Mouse (Mus musculus) testis, adult 2 months (tissue): ENCODE results near the gene Rgs7. TPM values are rescaled to one million over a fixed set of nuclear protein-coding genes. Genes with fewer than 3 reads are reported as not detected.

Source experiments
- H3K27ac ChIP-seq: fragments of 200-500 bp; 2 replicates; pipeline ENCODE4 v1.5.1; 2012; ENCODE audit warnings: low read depth, low read length; ENCODE audit not compliant: control insufficient read depth, insufficient read depth
- H3K27me3 ChIP-seq: fragments of 200-500 bp; 2 replicates; pipeline ENCODE4 v1.6.1; 2012; ENCODE audit warnings: mild to moderate bottlenecking, low read length, moderate library complexity; ENCODE audit not compliant: control insufficient read depth, insufficient read depth
- H3K36me3 ChIP-seq: fragments of 200-500 bp; 2 replicates; pipeline ENCODE4 v1.6.1; 2012; ENCODE audit warnings: mild to moderate bottlenecking, low read length; ENCODE audit not compliant: control insufficient read depth, insufficient read depth
- H3K4me1 ChIP-seq: fragments of 200-500 bp; 2 replicates; pipeline ENCODE4 v1.6.1; 2012; ENCODE audit warnings: low read length; ENCODE audit not compliant: control insufficient read depth, insufficient read depth
- H3K4me3 ChIP-seq: fragments of 200-500 bp; 2 replicates; pipeline ENCODE4 v1.5.1; 2012; ENCODE audit warnings: low read depth, mild to moderate bottlenecking, low read length, moderate library complexity, mixed read lengths; ENCODE audit not compliant: control insufficient read depth
- CTCF ChIP-seq: fragments of 200-500 bp; IDR thresholded peaks from 2 replicates; pipeline ENCODE4 v1.5.1; 2012; ENCODE audit warnings: low read depth, mild to moderate bottlenecking, inconsistent platforms, low read length, moderate library complexity; ENCODE audit not compliant: control insufficient read depth, insufficient read depth, insufficient replicate concordance
- POLR2A ChIP-seq: fragments of 200-500 bp; IDR thresholded peaks from 2 replicates; pipeline ENCODE4 v1.6.1; 2012; ENCODE audit warnings: low read depth, mild to moderate bottlenecking, inconsistent platforms, low read length, moderate library complexity; ENCODE audit not compliant: control insufficient read depth
- polyA plus RNA-seq: library from polyadenylated mRNA; depleted of rRNA; stranded (reverse); fragments of >200 nt; gene quantifications from 2 replicates; pipeline ENCODE4 v1.2.3, GENCODE M21; 2012

The Rgs7 gene
- polyA plus RNA-seq, 1 experiment, result 0.15 TPM

DNA sequence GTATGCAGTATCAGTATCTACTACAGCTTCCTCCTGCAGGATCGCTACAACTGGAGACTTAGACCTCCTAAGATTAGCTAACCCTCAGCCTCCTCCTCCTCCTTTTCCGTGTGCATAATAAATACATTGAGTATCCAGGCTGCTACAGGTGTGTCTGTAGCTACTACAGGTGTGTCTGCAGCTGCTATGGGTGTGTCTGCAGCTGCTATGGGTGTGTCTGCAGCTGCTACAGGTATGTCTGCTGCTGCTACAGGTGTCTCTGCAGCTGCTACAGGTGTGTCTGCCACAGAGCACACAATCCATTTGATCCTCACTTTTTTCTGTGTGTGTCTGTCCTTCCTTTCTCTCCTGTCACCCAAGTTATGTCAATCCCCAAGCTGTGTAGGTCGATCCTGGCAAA, 19.9 kb upstream of the Rgs7 start:
- H3K4me1 ChIP-seq, result no peaks in the 10 kb centered on the region
- no peak for TF ChIP-seq POLR2A
- no peak for TF ChIP-seq CTCF
- no peak overlapping the region for H3K4me3 ChIP-seq
- H3K27ac ChIP-seq, result no peak overlapping the region
- no peaks in the 10 kb centered on the region for H3K27me3 ChIP-seq
- H3K36me3 ChIP-seq, result no peaks in the 10 kb centered on the region

DNA sequence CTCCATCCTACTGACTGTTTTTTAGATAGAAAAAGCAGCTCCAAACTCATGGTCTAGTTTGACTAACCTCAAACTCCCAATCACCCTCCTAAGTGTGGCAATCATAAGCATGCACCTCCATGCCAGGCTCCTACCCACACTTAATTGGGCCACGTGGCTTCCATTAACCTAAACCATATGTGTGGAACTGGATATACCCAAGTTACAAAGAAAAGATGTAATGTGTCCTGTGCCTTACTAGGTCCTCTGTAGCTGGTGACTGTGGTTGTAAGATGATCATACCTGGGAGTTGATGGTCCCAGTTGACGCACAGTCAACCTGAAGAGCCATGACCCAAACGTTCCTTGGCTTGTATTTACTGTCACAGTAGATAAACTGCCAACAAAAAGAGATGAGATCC, 17.7 kb upstream of the Rgs7 start:
- no peak for TF ChIP-seq POLR2A
- no peak overlapping the region for H3K27ac ChIP-seq
- H3K4me1 ChIP-seq, result no peaks in the 10 kb centered on the region
- no peaks in the 10 kb centered on the region for H3K27me3 ChIP-seq
- no peaks in the 10 kb centered on the region for H3K36me3 ChIP-seq
- no peak overlapping the region for H3K4me3 ChIP-seq

DNA sequence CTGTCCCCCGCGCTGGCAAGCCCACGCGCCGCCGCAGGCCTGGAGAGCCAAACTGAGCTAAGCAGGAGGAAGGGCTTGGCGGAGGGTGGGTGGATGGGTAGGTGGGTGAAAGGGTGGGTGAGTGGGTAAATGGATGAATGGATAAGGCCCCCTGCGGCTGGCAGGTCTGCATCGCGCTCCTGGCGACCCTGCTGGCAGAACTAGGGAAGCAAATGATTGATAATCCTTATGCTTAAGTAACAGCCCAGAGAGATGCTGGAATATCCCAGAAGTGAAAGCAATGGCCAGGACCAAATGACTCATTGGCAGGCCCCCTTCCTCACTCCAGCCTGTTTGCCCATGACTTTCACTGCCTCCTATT, 363 bp upstream of the Rgs7 start:
- Histone ChIP-seq H3K36me3 (no peaks in the 10 kb centered on the region), H3K27me3 (no peaks in the 10 kb centered on the region), H3K4me3 (peak overlapping the region; percentile 35), H3K4me1 (peaks cover 10% of the 10 kb centered on the region), H3K27ac (no peak overlapping the region)
- TF ChIP-seq POLR2A (no peak), CTCF (no peak)

- peaks cover 10% of the 10 kb centered on the region for H3K4me1 ChIP-seq
- no peak for TF ChIP-seq POLR2A
- TF ChIP-seq CTCF, result no peak
- H3K27ac ChIP-seq, result no peak overlapping the region
- H3K4me3 ChIP-seq, result no peak overlapping the region
- H3K36me3 ChIP-seq, result no peaks in the 10 kb centered on the region
- H3K27me3 ChIP-seq, result no peaks in the 10 kb centered on the region
Measured at GRCm38 (mm10) chr1:175491511-175491860, 814 bp downstream of the Rgs7 start.

DNA sequence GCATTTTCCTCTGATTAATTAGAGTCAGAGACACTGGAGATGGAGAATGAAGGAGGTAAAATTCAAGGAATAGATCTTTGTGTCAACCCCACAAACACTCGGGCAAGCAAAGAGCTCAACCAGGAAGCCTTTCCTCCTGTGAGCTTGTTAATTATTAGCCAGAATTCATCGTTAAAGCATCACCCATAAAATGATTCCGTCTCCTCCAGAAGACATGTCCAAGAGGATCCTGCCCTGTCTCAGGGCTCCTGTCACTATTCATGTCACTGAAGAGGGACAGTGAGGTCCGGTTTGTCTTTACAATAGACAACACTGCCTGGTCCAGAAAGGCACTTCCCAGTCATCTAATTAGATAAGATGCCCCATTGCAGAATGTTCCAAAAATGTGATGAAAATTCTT, 7.2 kb downstream of the Rgs7 start:
- Histone ChIP-seq H3K4me1 (no peaks in the 10 kb centered on the region), H3K27ac (no peak overlapping the region), H3K27me3 (no peaks in the 10 kb centered on the region), H3K4me3 (no peak overlapping the region), H3K36me3 (no peaks in the 10 kb centered on the region)
- TF ChIP-seq POLR2A, result no peak
- no peak for TF ChIP-seq CTCF

DNA sequence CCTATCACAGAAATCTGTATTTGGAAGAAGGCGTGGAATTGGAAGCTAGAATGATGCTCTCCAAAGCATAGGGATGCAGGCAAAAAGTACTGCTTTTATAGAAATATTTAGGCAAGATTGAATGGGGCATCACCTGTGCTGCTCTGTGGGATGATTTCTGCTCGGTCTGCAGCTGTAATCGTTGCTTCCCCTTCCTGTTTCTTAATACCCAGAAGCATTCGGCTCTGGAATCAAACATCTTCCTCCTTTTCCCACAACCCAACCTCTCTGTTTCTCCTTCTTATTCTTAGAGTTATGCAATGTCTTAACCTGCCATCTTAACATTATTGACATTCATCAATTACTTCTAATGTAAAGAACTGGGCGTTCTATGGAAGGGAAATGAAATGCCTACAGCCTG, 19.2 kb downstream of the Rgs7 start:
- H3K27ac ChIP-seq, result no peak overlapping the region
- no peaks in the 10 kb centered on the region for H3K27me3 ChIP-seq
- no peaks in the 10 kb centered on the region for H3K4me1 ChIP-seq
- TF ChIP-seq CTCF, result no peak
- TF ChIP-seq POLR2A, result no peak
- no peak overlapping the region for H3K4me3 ChIP-seq
- H3K36me3 ChIP-seq, result no peaks in the 10 kb centered on the region

DNA sequence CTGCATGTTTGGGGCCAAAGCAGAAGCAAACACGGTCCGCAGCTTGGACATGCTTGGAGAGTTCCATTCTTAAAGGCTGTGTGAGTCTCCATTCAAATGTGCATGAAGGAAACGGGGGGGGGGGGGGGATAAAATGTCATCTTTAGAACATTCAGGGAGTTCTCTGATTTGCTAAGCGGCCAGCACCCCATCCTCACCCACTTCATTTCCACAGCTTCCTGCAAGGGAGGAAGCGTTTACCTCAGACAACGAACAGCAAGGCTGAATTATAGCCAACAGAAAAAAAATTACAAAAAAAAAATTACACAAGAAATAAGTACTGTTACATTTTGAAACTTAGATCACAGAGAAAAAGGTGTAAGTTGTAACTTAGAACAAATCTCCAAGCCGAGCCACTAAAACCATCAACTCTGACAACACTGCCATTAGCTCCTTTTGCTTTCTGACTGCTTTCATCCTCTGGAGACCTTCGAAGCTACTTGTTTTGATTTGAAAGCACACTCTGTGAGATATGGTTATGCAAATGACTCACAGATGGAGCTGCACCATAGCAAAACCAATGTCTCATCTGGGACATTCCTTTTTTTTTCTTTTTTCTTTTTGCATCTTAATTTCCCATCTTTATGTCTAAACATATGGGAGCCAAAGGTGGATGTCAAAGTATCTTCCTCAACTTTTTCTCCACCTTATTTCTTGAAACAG, 23.1 kb downstream of the Rgs7 start:
- TF ChIP-seq POLR2A (no peak), CTCF (no peak)
- no peaks in the 10 kb centered on the region for H3K27me3 ChIP-seq
- no peak overlapping the region for H3K27ac ChIP-seq
- H3K4me3 ChIP-seq, result no peak overlapping the region
- H3K4me1 ChIP-seq, result no peaks in the 10 kb centered on the region
- no peaks in the 10 kb centered on the region for H3K36me3 ChIP-seq

DNA sequence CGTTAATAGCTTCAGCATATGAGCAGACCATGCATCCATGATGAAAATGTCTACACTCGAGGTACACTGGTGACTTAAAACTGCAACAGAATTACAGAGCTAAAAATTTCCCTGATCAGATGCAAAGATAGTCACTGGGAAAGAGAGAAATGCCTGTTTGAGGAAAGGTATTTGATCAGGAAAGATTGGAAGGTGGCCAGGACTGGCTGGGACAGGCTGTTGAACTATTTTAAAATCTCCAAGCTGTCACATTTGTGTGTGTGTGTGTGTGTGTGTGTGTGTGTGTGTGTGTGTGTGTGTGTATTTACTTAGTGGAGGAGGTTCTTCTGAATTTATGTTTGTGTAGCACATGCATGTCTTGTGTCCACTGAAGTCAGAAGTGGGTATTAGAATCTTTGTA, 27.7 kb downstream of the Rgs7 start:
- TF ChIP-seq POLR2A (no peak), CTCF (no peak)
- Histone ChIP-seq H3K27me3 (no peaks in the 10 kb centered on the region), H3K27ac (no peak overlapping the region), H3K36me3 (no peaks in the 10 kb centered on the region), H3K4me1 (no peaks in the 10 kb centered on the region), H3K4me3 (no peak overlapping the region)

- Histone ChIP-seq H3K4me1 (no peaks in the 10 kb centered on the region), H3K36me3 (no peaks in the 10 kb centered on the region), H3K4me3 (no peak overlapping the region), H3K27ac (no peak overlapping the region), H3K27me3 (no peaks in the 10 kb centered on the region)
- TF ChIP-seq CTCF (no peak), POLR2A (no peak)
Measured at GRCm38 (mm10) chr1:175462351-175462750, 29.9 kb downstream of the Rgs7 start.
